Mouse (Mus musculus): Measurements from ENCODE around the gene Cmbl. TPM values are rescaled to one million over a fixed set of nuclear protein-coding genes. Genes with fewer than 3 reads are reported as not detected.
A peak's percentile ranks its signal among the peaks of the same experiment; 100 is the strongest.

The Cmbl gene
- polyA plus RNA-seq, 1 experiment from 2014 or later: 5.4 TPM

DNA sequence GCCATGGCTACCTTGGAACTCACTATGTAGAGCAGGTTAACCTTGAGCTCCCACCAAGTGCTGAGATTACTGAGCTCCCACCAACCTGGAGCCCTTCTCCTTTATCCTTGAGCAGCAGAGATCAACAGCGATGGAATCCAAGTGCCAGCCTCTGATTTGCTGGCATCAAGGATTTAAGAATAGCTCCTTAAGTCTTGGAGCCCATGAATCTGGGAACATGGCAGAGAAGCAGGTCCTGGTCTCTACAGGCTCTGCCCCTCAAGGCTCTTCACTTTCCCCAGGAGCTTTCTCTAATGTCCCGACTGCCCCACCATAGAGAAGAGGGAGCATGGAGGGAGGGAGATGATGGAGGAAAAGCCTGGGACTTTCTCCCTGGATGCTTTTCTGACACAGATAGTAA lies 27.5 kb upstream of the Cmbl start:
- H3K4me3 ChIP-seq (replicated peaks; ENCODE audit: low read depth, low read length): no peak overlapping the region
- no peak for DNase-seq
- no peak for ATAC-seq (ENCODE audit: low FRiP score, low TSS enrichment)

DNA sequence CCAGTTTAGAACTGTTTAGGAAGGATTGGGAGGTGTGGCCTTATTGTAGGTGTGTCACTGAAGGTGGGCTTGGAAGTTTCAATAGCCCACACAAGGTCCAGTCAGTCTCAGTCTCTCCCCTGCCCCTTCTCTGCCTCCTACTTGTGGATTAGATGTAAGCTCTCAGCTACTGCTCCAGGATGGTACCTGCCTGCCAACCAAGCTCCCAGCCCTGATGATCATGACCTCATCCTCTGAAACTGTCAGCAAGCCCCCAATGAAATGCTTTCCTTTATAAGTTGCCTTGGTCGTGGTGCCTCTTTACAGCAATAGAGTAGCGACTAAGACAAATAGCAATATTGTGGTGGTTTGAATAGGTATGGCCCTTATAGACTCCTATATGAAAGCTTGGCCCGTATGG lies 26.8 kb upstream of the Cmbl start:
- Histone ChIP-seq H3K4me3 (replicated peaks; ENCODE audit: low read depth, low read length) (no peak overlapping the region), H3K9ac (replicated peaks; ENCODE audit: low read length) (no peak overlapping the region), H3K36me3 (ENCODE audit: control insufficient read depth, insufficient read depth, low read length) (no peaks in the 10 kb centered on the region), H3K9me3 (ENCODE audit: control insufficient read depth, low read length) (no peaks in the 10 kb centered on the region), H3K27me3 (ENCODE audit: control insufficient read depth, insufficient read depth, low read length) (no peaks in the 10 kb centered on the region), H3K27ac (replicated peaks; ENCODE audit: low read depth, low read length) (no peak overlapping the region), H3K4me2 (ENCODE audit: low read length) (no peak overlapping the region), H3K4me1 (ENCODE audit: control insufficient read depth, insufficient read depth, low read length) (peaks cover 29% of the 10 kb centered on the region)
- ATAC-seq (ENCODE audit: low FRiP score, low TSS enrichment): no peak
- 95% methylated on average over 3 of the region's 3 CpGs for WGBS
- no peak for DNase-seq

More for the DNA sequence above, 27.5 kb upstream of the Cmbl start:
- peaks cover 27% of the 10 kb centered on the region for H3K4me1 ChIP-seq (ENCODE audit: control insufficient read depth, insufficient read depth, low read length)
- no peak overlapping the region for H3K27ac ChIP-seq (replicated peaks; ENCODE audit: low read depth, low read length)
- H3K36me3 ChIP-seq (ENCODE audit: control insufficient read depth, insufficient read depth, low read length): no peaks in the 10 kb centered on the region
- no peak overlapping the region for H3K4me2 ChIP-seq (ENCODE audit: low read length)
- 96% methylated on average over 2 of the region's 2 CpGs for WGBS
- no peaks in the 10 kb centered on the region for H3K27me3 ChIP-seq (ENCODE audit: control insufficient read depth, insufficient read depth, low read length)
- H3K9me3 ChIP-seq (ENCODE audit: control insufficient read depth, low read length): no peaks in the 10 kb centered on the region
- H3K9ac ChIP-seq (replicated peaks; ENCODE audit: low read length): no peak overlapping the region

DNA sequence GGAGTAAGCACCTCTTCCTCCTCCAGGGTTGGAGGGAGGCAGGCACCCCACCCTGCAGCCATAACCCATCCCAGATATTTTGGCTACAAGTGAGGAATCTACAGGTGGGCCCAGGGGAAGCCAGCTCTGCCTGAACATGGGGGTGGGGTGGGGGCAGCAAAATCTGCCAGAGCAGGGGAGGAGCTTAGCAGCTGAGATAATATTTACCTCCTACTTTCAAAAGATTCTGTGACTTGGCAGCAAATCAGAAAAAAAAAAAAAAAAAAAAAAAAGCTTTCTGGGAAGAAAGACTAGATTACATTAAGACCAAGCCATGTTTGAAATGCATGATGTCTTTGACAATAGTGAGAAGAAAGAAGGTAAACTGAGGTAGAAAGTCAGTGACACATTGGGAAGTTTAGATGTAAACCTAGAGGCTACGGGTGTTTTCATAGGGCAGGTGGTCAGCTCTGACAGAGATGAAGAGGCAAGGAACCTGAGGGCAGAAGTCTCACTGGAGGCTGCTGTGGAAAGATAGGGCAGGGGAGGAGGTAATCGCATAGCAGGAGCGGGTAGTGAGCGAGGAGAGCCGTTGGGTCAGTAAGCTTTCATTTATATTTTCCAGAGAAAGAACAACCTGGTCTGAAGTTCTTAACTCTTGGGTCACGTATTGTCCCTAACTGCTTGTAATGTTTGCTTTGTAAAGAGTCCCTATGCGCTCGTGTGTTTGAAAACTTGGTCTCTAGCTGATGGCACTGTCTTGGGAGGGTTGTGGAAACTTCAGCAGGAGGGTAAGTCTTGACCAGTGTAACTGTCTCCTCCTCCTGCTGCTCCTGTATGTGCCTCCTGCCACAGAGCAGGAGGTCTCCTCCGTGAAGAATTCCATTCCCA lies 25.3 kb upstream of the Cmbl start:
- WGBS: 85% methylated on average over 9 of the region's 9 CpGs
- Histone ChIP-seq H3K9me3 (ENCODE audit: control insufficient read depth, low read length) (no peaks in the 10 kb centered on the region), H3K27ac (replicated peaks; ENCODE audit: low read depth, low read length) (no peak overlapping the region), H3K9ac (replicated peaks; ENCODE audit: low read length) (no peak overlapping the region), H3K27me3 (ENCODE audit: control insufficient read depth, insufficient read depth, low read length) (no peaks in the 10 kb centered on the region), H3K4me1 (ENCODE audit: control insufficient read depth, insufficient read depth, low read length) (peaks cover 29% of the 10 kb centered on the region), H3K4me2 (ENCODE audit: low read length) (no peak overlapping the region), H3K4me3 (replicated peaks; ENCODE audit: low read depth, low read length) (no peak overlapping the region), H3K36me3 (ENCODE audit: control insufficient read depth, insufficient read depth, low read length) (no peaks in the 10 kb centered on the region)
- ATAC-seq (ENCODE audit: low FRiP score, low TSS enrichment): no peak
- no peak for DNase-seq

DNA sequence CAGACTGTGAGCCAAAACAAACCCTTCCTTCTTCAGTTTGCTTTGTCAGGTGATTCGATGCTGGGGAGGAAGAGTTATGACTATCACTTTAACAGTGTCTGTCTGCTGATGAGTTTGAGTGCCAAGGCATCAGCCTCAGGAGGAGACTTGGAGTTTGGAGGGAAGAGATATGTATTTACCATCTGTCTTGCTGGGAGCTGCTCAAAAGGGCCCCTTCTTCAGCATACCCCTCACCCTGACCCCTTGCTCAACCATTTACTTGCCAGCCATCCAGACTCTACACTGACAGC lies 24.7 kb upstream of the Cmbl start:
- ATAC-seq (ENCODE audit: low FRiP score, low TSS enrichment) (no peak), DNase-seq (no peak)
- no peaks in the 10 kb centered on the region for H3K9me3 ChIP-seq (ENCODE audit: control insufficient read depth, low read length)
- no peaks in the 10 kb centered on the region for H3K27me3 ChIP-seq (ENCODE audit: control insufficient read depth, insufficient read depth, low read length)
- no peaks in the 10 kb centered on the region for H3K36me3 ChIP-seq (ENCODE audit: control insufficient read depth, insufficient read depth, low read length)
- H3K4me1 ChIP-seq (ENCODE audit: control insufficient read depth, insufficient read depth, low read length): peaks cover 26% of the 10 kb centered on the region
- H3K4me3 ChIP-seq (replicated peaks; ENCODE audit: low read depth, low read length): no peak overlapping the region
- H3K4me2 ChIP-seq (ENCODE audit: low read length): no peak overlapping the region
- WGBS: 83% methylated on average over 1 of the region's 1 CpGs
- H3K9ac ChIP-seq (replicated peaks; ENCODE audit: low read length): no peak overlapping the region
- H3K27ac ChIP-seq (replicated peaks; ENCODE audit: low read depth, low read length): no peak overlapping the region

GRCm38 (mm10) chr15:31542013-31542958 lies 22.9 kb upstream of the Cmbl start:
- DNase-seq (peak; percentile 53), ATAC-seq (ENCODE audit: low FRiP score, low TSS enrichment) (peak; percentile 29; the same call in 1 of the 2 replicates)
- no peak overlapping the region for H3K27ac ChIP-seq (replicated peaks; ENCODE audit: low read depth, low read length)
- no peaks in the 10 kb centered on the region for H3K27me3 ChIP-seq (ENCODE audit: control insufficient read depth, insufficient read depth, low read length)
- peaks cover 12% of the 10 kb centered on the region for H3K4me1 ChIP-seq (ENCODE audit: control insufficient read depth, insufficient read depth, low read length)
- no peaks in the 10 kb centered on the region for H3K36me3 ChIP-seq (ENCODE audit: control insufficient read depth, insufficient read depth, low read length)
- no peaks in the 10 kb centered on the region for H3K9me3 ChIP-seq (ENCODE audit: control insufficient read depth, low read length)
- no peak overlapping the region for H3K4me2 ChIP-seq (ENCODE audit: low read length)
- no peak overlapping the region for H3K4me3 ChIP-seq (replicated peaks; ENCODE audit: low read depth, low read length)
- H3K9ac ChIP-seq (replicated peaks; ENCODE audit: low read length): no peak overlapping the region
- 5% methylated on average over 10 of the region's 10 CpGs for WGBS

GRCm38 (mm10) chr15:31543246-31543645 lies 21.9 kb upstream of the Cmbl start:
- Histone ChIP-seq H3K9me3 (ENCODE audit: control insufficient read depth, low read length) (no peaks in the 10 kb centered on the region), H3K4me3 (replicated peaks; ENCODE audit: low read depth, low read length) (no peak overlapping the region), H3K36me3 (ENCODE audit: control insufficient read depth, insufficient read depth, low read length) (no peaks in the 10 kb centered on the region), H3K27ac (replicated peaks; ENCODE audit: low read depth, low read length) (no peak overlapping the region), H3K27me3 (ENCODE audit: control insufficient read depth, insufficient read depth, low read length) (no peaks in the 10 kb centered on the region), H3K9ac (replicated peaks; ENCODE audit: low read length) (no peak overlapping the region), H3K4me2 (ENCODE audit: low read length) (no peak overlapping the region), H3K4me1 (ENCODE audit: control insufficient read depth, insufficient read depth, low read length) (peaks cover 12% of the 10 kb centered on the region)
- DNase-seq (no peak), ATAC-seq (ENCODE audit: low FRiP score, low TSS enrichment) (no peak)
- 3% methylated on average over 3 of the region's 3 CpGs for WGBS

GRCm38 (mm10) chr15:31545058-31545457 lies 20.1 kb upstream of the Cmbl start:
- Histone ChIP-seq H3K36me3 (ENCODE audit: control insufficient read depth, insufficient read depth, low read length) (no peaks in the 10 kb centered on the region), H3K4me3 (replicated peaks; ENCODE audit: low read depth, low read length) (no peak overlapping the region), H3K9me3 (ENCODE audit: control insufficient read depth, low read length) (no peaks in the 10 kb centered on the region), H3K9ac (replicated peaks; ENCODE audit: low read length) (no peak overlapping the region), H3K27ac (replicated peaks; ENCODE audit: low read depth, low read length) (no peak overlapping the region), H3K4me2 (ENCODE audit: low read length) (no peak overlapping the region), H3K4me1 (ENCODE audit: control insufficient read depth, insufficient read depth, low read length) (peaks cover 12% of the 10 kb centered on the region), H3K27me3 (ENCODE audit: control insufficient read depth, insufficient read depth, low read length) (no peaks in the 10 kb centered on the region)
- ATAC-seq (ENCODE audit: low FRiP score, low TSS enrichment) (no peak), DNase-seq (no peak)
- WGBS: 79% methylated on average over 1 of the region's 1 CpGs

GRCm38 (mm10) chr15:31546291-31546690 lies 18.9 kb upstream of the Cmbl start:
- Histone ChIP-seq H3K4me2 (ENCODE audit: low read length) (no peak overlapping the region), H3K9me3 (ENCODE audit: control insufficient read depth, low read length) (no peaks in the 10 kb centered on the region), H3K4me3 (replicated peaks; ENCODE audit: low read depth, low read length) (no peak overlapping the region), H3K36me3 (ENCODE audit: control insufficient read depth, insufficient read depth, low read length) (no peaks in the 10 kb centered on the region), H3K9ac (replicated peaks; ENCODE audit: low read length) (no peak overlapping the region), H3K4me1 (ENCODE audit: control insufficient read depth, insufficient read depth, low read length) (peaks cover 12% of the 10 kb centered on the region), H3K27ac (replicated peaks; ENCODE audit: low read depth, low read length) (no peak overlapping the region), H3K27me3 (ENCODE audit: control insufficient read depth, insufficient read depth, low read length) (no peaks in the 10 kb centered on the region)
- ATAC-seq (ENCODE audit: low FRiP score, low TSS enrichment) (no peak), DNase-seq (no peak)
- WGBS: 90% methylated on average over 6 of the region's 6 CpGs

All from midbrain, embryonic 14.5 days (tissue).